Mouse (Mus musculus) embryo, embryonic 11 days (tissue): ENCODE results near the gene Map3k1.
"Not testable (repeated sequence)": the region's sequence is repeated elsewhere in the genome, so short reads cannot be mapped to it uniquely, and the experiment has no call there.

ENCODE experiments used
- DNase-seq: peaks from one replicate; pipeline ENCODE4 v3.0.0-alpha.2; 2015

Map3k1 gene

GRCm38 (mm10) chr13:111741204-111741990 is 67.4 kb downstream of the Map3k1 start:
- DNase-seq: no peak

GRCm38 (mm10) chr13:111726898-111727297 is 81.9 kb downstream of the Map3k1 start:
- DNase-seq: no peak

DNA sequence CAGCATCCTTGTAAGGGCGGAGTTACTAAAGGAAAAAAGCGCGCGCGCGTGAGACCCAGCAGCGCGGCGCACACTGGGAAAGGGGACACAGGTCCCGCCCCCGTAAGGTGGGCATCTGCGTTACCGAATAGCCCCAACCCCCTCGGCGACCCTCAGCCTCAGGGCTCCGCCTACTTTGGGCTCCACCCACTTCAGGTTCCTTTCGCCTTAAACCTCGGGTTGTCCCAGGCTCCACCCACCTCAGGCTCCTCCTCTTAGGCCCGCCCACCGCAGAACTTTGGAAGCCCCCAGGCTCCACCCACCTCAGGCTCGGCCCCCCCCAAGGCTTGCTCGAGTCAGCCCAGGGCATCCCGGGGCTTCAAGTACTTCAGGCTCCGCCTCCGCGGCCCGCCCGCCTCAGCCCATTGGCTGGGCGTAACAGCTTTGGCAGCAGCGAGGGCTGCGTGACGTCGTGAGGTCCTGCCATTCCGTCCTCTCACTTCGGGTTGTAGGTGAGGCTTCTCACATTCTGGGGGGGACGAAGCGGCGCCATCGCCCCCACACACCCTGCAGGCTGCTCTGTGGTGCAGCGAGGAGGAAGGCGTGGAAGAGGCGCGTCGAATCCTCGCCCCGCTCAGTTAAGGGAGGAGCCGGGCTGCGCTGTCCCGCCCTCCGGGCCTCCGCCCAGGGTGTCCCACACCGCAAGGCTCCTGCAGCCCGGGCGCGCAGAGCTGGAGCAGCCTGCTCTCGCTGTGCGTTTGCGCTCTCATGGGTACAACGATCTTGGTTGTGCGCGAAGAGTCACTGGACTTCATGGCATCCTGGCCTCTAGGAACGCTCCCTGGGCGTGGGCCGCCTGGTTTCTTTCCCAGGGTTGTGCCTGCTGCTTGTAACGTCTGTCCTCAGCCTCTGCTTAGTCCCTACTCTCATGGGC is 83.4 kb downstream of the Map3k1 start:
- peak; percentile 100 for DNase-seq

GRCm38 (mm10) chr13:111724811-111725164 is 84.0 kb downstream of the Map3k1 start:
- DNase-seq: no peak

DNA sequence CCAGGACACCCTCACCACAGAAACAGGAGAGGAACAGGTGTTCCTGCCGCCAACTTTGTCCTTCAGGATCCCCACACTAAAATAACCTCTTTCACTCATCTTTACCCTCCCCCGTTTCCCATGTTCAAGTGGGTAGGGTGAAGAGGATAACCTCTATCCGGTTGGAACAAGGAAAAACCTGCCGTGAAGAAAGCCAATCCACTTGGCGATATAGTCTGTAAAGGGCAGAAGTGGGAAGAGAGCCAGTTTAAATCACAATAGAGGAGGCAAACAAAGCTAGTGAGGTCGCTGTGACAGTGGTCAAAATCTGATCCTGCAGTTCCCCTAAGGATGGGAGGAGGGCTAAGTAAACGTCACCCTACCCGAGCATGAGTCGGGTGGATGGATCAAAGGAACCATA is 89.1 kb downstream of the Map3k1 start:
- no peak for DNase-seq

GRCm38 (mm10) chr13:111710531-111710930 is 98.3 kb downstream of the Map3k1 start:
- no peak for DNase-seq

- DNase-seq: not testable (repeated sequence)
These were observed 104.8 kb downstream of the Map3k1 start for GRCm38 (mm10) chr13:111703952-111704351.

- DNase-seq: no peak
These were observed 105.4 kb downstream of the Map3k1 start for GRCm38 (mm10) chr13:111703396-111703795.
